Mouse (Mus musculus) kidney, embryonic 14.5 days (tissue): ENCODE measurements at regions not wholly inside any gene's neighbourhood (a gene's known extent, or its start where the extent isn't known, plus 50 kb on each side); places are given as distances from the start of the nearest gene placed in this dataset.

ENCODE experiments used
- ATAC-seq: fragments of 200-750 bp; cut with Nextera tagmentation; 2 replicates; pipeline ENCODE4 v1.8.0; 2017; ENCODE audit warnings: moderate number of reproducible peaks, mild to moderate bottlenecking, moderate TSS enrichment, moderate library complexity; ENCODE audit not compliant: low FRiP score, low TSS enrichment
- H3K27ac ChIP-seq: fragments of 300-500 bp; sonication (generic); 2 replicates; pipeline ENCODE4 v1.5.1; 2014; ENCODE audit warnings: low read depth, mild to moderate bottlenecking, low read length, moderate library complexity, mixed read lengths
- H3K27me3 ChIP-seq: fragments of 300-500 bp; sonication (generic); 2 replicates; pipeline ENCODE4 v1.6.1; 2014; ENCODE audit warnings: mild to moderate bottlenecking, low read length; ENCODE audit not compliant: control insufficient read depth, insufficient read depth
- H3K36me3 ChIP-seq: fragments of 300-500 bp; sonication (generic); 2 replicates; pipeline ENCODE4 v1.6.1; 2014; ENCODE audit warnings: low read length, mixed read lengths; ENCODE audit not compliant: control insufficient read depth, insufficient read depth
- H3K4me1 ChIP-seq: fragments of 300-500 bp; sonication (generic); 2 replicates; pipeline ENCODE4 v1.6.1; 2014; ENCODE audit warnings: low read length, mixed read lengths; ENCODE audit not compliant: control insufficient read depth, insufficient read depth
- H3K4me2 ChIP-seq: fragments of 300-500 bp; sonication (generic); replicated peaks from 2 replicates; pipeline ENCODE4 v1.6.1; 2014; ENCODE audit warnings: low read depth, mild to moderate bottlenecking, low read length
- H3K4me3 ChIP-seq: fragments of 300-500 bp; sonication (generic); 2 replicates; pipeline ENCODE4 v1.5.1; 2014; ENCODE audit warnings: mild to moderate bottlenecking, low read length
- H3K9ac ChIP-seq: fragments of 300-500 bp; sonication (generic); 2 replicates; pipeline ENCODE4 v1.6.1; 2014; ENCODE audit warnings: low read depth, mild to moderate bottlenecking, low read length, moderate library complexity
- H3K9me3 ChIP-seq: fragments of 300-500 bp; sonication (generic); 2 replicates; pipeline ENCODE4 v1.6.1; 2016; ENCODE audit warnings: low read length; ENCODE audit not compliant: control insufficient read depth
- WGBS: fragments of 180-500 bp; shearing (Covaris S2); extraction: QIAGEN DNeasy Blood & Tissue Kit; methylation state at CpG from one replicate; pipeline ENCODE4 v1.1.7; 2014; 5-methylcytosine and 5-hydroxymethylcytosine counted together

DNA sequence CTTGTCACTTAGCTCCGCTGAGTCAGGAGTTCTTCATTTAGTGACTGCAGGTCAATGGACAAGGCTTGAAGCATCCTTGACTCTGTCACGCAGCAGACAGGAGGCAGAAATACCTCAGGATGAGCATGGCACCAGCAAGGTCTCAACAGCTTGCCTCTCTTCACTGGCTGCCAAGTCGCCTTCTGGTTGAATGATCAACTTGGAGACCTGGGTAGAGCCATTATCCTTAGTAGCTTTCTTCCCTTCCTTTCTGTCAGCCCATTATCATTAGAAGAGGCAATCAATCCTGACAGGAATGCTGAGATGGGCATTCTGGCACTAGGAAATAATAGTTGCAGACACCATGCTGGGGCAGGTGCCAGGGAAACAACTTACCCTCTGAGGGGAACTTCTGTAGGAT, 386.3 kb downstream of the Ipmk start:
- Histone ChIP-seq H3K4me3 (no peak overlapping the region), H3K27ac (no peak overlapping the region), H3K27me3 (no peaks in the 10 kb centered on the region), H3K4me1 (no peaks in the 10 kb centered on the region), H3K9ac (no peak overlapping the region), H3K4me2 (no peak overlapping the region), H3K36me3 (no peaks in the 10 kb centered on the region), H3K9me3 (no peaks in the 10 kb centered on the region)
- WGBS = 85% methylated on average over 3 of the region's 3 CpGs
- ATAC-seq = no peak

DNA sequence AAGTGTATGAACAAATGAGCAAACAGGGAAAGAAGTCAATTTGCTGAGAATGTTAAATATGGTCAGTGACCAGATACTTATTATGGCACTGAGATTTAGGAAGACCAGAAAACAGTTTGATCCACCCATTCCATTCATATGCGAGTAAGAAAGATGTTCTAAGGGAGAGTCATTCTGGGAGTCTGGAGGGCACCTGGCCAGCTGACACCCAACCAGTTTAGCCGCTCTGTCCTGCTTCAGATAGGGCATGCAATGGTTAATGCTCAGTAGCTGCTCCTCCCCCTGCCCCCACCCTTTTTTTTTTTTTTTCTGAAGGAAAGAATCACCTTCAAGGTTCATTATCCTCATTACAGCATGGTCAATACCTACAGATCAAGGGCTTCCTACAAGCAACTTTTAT, 386.9 kb downstream of the Ipmk start:
- Histone ChIP-seq H3K4me3 (no peak overlapping the region), H3K4me2 (no peak overlapping the region), H3K9ac (no peak overlapping the region), H3K4me1 (no peaks in the 10 kb centered on the region), H3K9me3 (no peaks in the 10 kb centered on the region), H3K27me3 (no peaks in the 10 kb centered on the region), H3K27ac (no peak overlapping the region), H3K36me3 (no peaks in the 10 kb centered on the region)
- WGBS = 88% methylated on average over 2 of the region's 2 CpGs
- no peak for ATAC-seq

DNA sequence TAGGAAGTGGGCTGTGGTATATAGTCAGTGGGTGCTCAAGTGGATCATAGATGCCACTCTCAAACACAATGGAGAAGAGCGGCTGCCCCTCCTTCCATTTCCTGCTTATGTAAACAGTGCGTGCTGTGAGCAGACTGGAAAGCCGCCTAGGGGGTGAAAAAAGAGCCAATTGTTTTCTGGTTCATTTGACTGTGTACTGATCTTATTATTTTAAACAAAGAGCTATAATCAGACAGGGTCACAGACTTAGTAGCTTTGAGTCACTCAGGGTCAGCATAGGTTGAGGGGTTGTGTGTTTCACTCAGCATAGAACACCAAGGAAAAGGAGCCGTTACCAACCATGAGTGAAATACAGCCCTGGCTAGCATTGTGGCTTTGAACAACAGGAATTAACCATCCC, 390.7 kb downstream of the Ipmk start:
- 0 out of 2 replicates have a peak, but pooled peaks have one; percentile 39 for ATAC-seq
- no peaks in the 10 kb centered on the region for H3K36me3 ChIP-seq
- H3K4me1 ChIP-seq = no peaks in the 10 kb centered on the region
- no peak overlapping the region for H3K9ac ChIP-seq
- no peak overlapping the region for H3K4me3 ChIP-seq
- H3K27ac ChIP-seq = no peak overlapping the region
- H3K4me2 ChIP-seq = no peak overlapping the region
- no peaks in the 10 kb centered on the region for H3K27me3 ChIP-seq
- WGBS = 11% methylated on average over 4 of the region's 4 CpGs
- no peaks in the 10 kb centered on the region for H3K9me3 ChIP-seq

DNA sequence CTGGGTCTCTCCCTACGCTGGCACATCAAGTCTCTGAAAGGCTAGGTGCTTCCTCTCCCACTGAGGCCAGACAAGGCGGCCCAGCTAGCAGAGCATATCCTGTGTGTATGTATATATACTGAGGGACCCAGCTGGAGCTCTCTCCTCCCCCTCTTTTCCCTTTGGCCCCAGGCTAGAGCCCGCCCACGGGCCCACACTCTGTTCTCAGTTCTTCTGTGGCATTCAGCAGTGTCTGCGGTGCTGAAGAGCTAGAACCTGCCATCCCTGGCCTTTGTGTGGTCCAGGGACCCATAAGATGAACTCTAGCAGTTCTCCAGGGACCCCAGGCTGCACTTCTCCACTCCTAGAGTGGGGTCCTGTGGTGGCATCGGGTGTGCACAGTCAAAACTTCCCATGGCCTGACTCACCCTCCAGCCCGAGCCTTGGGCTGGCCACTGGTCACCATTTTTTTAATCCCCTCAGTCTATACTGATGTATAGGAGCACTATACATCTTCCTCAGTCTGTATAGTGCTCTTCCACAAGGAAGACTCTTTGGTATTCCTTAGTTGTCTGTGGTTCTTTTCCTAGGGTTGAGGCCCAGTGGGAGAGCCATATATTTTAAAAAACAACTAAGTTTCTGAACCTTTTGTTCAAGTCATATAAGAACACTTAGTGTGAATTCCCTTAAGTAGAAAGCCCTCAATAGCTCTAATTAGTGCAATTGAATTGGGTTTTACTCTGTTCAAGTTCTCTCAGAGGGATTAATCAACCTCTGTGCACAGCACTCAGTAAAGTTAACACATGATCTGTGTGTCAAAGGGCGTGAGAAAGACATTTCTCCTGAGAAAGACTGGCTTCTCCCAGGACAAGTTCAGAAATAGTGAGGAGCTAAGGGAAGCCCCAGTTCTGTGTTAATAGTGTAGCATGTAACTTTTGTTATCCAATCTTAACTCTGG, 401.3 kb downstream of the Ipmk start:
- 70% methylated on average over 8 of the region's 8 CpGs for WGBS
- Histone ChIP-seq H3K9me3 (no peaks in the 10 kb centered on the region), H3K27ac (no peak overlapping the region)

DNA sequence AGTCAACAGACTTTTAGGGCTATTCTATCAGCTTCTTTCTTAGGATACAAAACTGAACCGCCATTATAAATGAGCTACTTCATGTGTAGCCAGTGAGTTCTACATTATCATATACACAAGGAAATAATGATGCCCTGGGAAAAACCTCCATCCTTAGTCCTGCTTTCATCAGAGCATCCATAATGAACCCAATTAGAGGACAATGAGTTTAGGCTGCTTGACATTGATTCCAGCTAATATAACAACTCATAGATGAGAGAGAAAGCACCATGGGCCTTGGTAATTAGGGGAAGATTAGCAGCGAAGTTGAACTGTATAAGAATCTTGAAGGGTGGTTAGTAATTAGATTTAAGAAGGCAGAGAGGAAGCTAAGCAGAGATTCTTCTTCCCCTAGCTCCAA, 405.7 kb downstream of the Ipmk start:
- Histone ChIP-seq H3K4me3 (no peak overlapping the region), H3K27ac (no peak overlapping the region), H3K9ac (no peak overlapping the region), H3K4me1 (no peaks in the 10 kb centered on the region), H3K9me3 (no peaks in the 10 kb centered on the region), H3K4me2 (no peak overlapping the region), H3K36me3 (no peaks in the 10 kb centered on the region), H3K27me3 (no peaks in the 10 kb centered on the region)
- 83% methylated on average over 2 of the region's 2 CpGs for WGBS
- no peak for ATAC-seq

More for the DNA sequence above, 401.3 kb downstream of the Ipmk start:
- Histone ChIP-seq H3K27me3 (no peaks in the 10 kb centered on the region), H3K4me3 (no peak overlapping the region), H3K36me3 (no peaks in the 10 kb centered on the region), H3K4me2 (no peak overlapping the region), H3K9ac (no peak overlapping the region), H3K4me1 (no peaks in the 10 kb centered on the region)
- ATAC-seq = no peak

DNA sequence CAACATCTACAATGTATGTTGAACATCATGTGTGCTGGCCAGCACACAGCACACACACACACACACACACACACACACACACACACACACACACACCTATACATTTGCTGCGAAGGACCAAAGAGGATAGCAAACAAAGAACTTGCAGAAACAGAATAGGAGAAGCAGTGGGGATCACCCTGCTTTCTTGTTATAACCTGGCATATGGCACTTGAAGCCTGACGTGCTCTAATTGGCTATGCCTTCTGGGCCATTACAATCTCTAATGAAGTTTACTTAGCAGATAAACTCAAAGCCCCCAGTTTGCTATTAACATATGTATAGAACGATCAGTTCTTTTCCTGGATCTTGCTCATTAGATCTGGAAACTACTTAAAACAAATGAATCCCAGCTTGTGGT, 407.2 kb downstream of the Ipmk start:
- Histone ChIP-seq H3K36me3 (no peaks in the 10 kb centered on the region), H3K9ac (no peak overlapping the region), H3K4me1 (no peaks in the 10 kb centered on the region), H3K4me3 (no peak overlapping the region), H3K27ac (no peak overlapping the region), H3K9me3 (no peaks in the 10 kb centered on the region), H3K4me2 (no peak overlapping the region), H3K27me3 (no peaks in the 10 kb centered on the region)
- WGBS = 79% methylated on average over 3 of the region's 3 CpGs
- ATAC-seq = no peak

DNA sequence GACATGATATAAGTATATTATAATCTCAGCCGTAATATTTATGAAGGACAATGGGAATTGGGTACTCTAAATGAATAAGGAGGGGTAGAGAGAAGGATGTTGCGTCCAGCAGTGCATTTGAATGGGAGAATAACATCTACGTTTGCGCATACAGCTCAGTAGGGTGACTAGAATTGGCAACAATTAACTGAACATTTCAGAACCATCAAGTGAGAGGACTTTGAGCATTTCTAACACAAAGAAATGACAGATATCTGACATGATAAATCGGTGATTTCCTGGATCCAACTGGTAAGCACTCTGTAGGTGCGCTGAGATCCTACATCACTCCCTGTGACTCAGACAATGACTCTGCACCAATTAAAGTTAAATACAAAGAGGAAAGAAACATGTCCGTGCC, 431.3 kb downstream of the Ipmk start:
- 94% methylated on average over 7 of the region's 7 CpGs for WGBS
- Histone ChIP-seq H3K36me3 (no peaks in the 10 kb centered on the region), H3K9me3 (no peaks in the 10 kb centered on the region), H3K9ac (no peak overlapping the region), H3K4me1 (no peaks in the 10 kb centered on the region), H3K27ac (no peak overlapping the region), H3K4me2 (no peak overlapping the region), H3K4me3 (no peak overlapping the region), H3K27me3 (no peaks in the 10 kb centered on the region)
- ATAC-seq = no peak

DNA sequence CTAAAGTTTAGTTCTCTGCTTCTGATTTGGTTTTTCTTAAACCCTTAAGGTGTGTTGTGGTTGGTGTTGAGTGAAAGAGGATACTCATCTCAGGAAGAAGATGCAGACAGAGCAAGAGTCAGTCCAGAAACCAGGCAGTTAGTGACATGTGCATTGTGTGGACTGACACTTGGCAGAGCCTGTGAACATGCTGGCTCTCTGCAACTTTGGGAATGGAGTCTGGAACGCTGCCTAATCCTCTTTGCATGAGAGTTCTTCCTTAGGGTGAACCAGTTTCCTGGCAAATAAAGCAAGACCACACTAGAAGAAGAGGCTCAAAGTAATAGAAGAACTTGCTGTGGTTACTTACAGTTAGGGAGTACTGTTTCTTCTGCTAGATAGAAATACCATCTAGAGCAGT, 441.7 kb downstream of the Ipmk start:
- 82% methylated on average over 1 of the region's 1 CpGs for WGBS
- H3K4me1 ChIP-seq = no peaks in the 10 kb centered on the region
- no peak for ATAC-seq
- H3K9ac ChIP-seq = no peak overlapping the region
- H3K27ac ChIP-seq = no peak overlapping the region
- no peak overlapping the region for H3K4me3 ChIP-seq
- H3K27me3 ChIP-seq = no peaks in the 10 kb centered on the region
- H3K36me3 ChIP-seq = no peaks in the 10 kb centered on the region
- no peak overlapping the region for H3K4me2 ChIP-seq
- no peaks in the 10 kb centered on the region for H3K9me3 ChIP-seq

DNA sequence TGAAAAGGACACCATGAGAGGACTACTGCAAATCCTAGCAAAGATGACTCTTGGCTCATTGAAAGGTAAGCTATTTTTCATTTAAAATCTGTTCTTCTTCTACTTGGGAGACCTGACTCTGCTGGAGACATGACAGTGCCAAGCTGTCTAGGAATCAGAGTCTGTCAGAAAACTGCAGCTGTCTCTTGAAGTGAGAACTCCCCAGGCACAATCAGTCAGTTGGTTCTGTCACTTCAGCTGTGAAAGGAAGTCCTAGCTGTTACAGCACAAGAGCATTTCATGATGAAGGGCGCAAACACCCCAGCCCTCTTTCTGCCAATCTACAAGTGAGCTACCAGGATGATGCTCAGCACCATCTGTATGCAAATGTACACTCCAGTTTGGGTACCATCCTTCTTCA, 442.4 kb downstream of the Ipmk start:
- no peak overlapping the region for H3K27ac ChIP-seq
- H3K4me2 ChIP-seq = no peak overlapping the region
- H3K36me3 ChIP-seq = no peaks in the 10 kb centered on the region
- ATAC-seq = no peak
- H3K9me3 ChIP-seq = no peaks in the 10 kb centered on the region
- no peak overlapping the region for H3K9ac ChIP-seq
- H3K4me3 ChIP-seq = no peak overlapping the region
- WGBS = 83% methylated on average over 1 of the region's 1 CpGs
- H3K4me1 ChIP-seq = no peaks in the 10 kb centered on the region
- H3K27me3 ChIP-seq = no peaks in the 10 kb centered on the region
